Mouse (Mus musculus): ENCODE data around the gene 6330403K07Rik. TPM values are rescaled to one million over a fixed set of nuclear protein-coding genes. Genes with fewer than 3 reads are reported as not detected.

Gene 6330403K07Rik
- polyA plus RNA-seq, 1 experiment from 2014 or later: 165 TPM

DNA sequence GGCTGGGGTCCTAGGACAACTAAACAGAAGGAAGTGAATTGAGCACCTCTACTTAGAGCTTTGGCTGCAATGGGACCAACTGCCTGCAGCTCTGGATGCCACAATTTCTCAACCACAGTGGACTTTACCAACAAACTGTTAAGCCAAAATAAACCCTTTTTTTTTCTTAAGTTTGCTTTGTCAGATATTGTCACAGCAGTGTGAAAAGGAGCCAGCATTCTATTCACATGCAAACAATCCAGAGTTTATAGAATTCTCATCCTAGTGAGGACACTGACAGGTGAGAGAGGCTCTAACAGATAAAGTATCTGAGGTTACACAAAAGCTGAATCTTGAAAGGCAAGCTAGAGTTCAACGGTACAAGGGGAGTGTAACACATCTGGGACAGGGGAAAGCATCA lies 16.3 kb downstream of the 6330403K07Rik start:
- no peak overlapping the region for H3K9ac ChIP-seq
- H3K9me3 ChIP-seq: no peaks in the 10 kb centered on the region
- peaks cover 22% of the 10 kb centered on the region for H3K36me3 ChIP-seq
- no peak overlapping the region for H3K4me2 ChIP-seq
- no peak overlapping the region for H3K27ac ChIP-seq
- WGBS: 97% methylated on average over 1 of the region's 1 CpGs
- H3K27me3 ChIP-seq: no peaks in the 10 kb centered on the region
- no peak overlapping the region for H3K4me3 ChIP-seq
- peaks cover 25% of the 10 kb centered on the region for H3K4me1 ChIP-seq
- no peak for ATAC-seq (ENCODE audit: insufficient number of reproducible peaks, low FRiP score, low TSS enrichment, low read depth)

DNA sequence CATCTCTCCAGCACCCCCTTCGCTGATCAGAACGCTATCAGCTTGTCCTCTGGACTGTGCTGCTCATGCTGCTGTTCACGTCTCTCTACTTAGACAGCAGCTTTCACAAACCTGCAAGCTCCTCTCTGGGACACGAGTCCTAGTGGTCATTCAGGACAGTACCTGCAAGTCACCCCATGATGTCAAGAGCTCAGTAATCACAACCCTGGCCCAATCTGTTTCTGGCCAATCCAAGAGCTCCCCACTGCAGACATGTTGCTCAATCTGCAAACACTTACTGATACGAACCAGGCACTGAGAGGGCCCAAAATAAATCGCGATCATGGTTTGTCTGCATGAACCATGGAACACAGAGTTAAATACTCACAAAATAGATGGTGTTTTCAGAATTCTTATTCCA lies 20.6 kb downstream of the 6330403K07Rik start:
- Histone ChIP-seq H3K9ac (no peak overlapping the region), H3K4me2 (no peak overlapping the region), H3K4me3 (no peak overlapping the region), H3K27ac (no peak overlapping the region), H3K27me3 (no peaks in the 10 kb centered on the region), H3K9me3 (no peaks in the 10 kb centered on the region), H3K36me3 (peaks cover 58% of the 10 kb centered on the region), H3K4me1 (peaks cover 12% of the 10 kb centered on the region; the same call in 1 of the 2 replicates)
- 94% methylated on average over 7 of the region's 7 CpGs for WGBS
- no peak for ATAC-seq (ENCODE audit: insufficient number of reproducible peaks, low FRiP score, low TSS enrichment, low read depth)

DNA sequence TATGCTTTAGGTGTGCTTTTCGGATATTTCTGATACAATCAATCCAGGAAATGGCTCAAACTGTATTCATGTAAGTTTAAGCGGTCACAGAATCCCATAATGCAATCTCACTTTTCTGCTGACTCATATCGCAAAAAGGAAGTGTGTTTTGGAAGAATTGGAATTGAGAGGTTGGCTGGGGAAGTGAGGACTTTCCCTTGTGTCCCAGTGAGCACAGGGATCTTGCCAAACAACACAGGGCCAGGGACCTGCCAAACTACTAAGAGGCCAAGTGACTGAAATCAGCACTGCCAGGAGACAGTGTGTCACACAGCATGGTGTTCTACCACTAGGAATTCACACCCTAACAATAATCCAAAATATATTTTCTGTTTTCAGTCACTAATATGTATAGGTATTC lies 25.0 kb downstream of the 6330403K07Rik start:
- WGBS: 89% methylated on average over 3 of the region's 3 CpGs

DNA sequence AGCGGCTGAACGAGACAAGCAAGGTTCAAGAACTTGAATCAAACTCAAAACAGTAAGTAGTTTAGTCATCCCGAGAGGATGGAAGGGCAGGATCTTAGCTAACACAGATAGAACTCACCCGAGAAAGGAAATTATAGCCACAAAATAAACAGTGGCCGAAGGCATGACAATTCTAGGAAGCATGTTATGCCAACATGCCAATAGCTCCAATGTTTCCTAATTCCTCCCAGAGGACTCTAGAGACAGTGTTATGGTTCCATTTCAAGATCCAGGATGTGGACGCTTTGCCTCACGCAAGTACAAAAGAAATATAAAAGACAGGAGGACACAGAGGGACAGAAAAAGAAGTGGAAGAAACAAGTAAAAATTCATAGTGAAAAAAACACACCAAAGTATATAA lies 25.5 kb downstream of the 6330403K07Rik start:
- ATAC-seq (ENCODE audit: insufficient number of reproducible peaks, low FRiP score, low TSS enrichment, low read depth): no peak

More for the DNA sequence above, 25.0 kb downstream of the 6330403K07Rik start:
- Histone ChIP-seq H3K9ac (no peak overlapping the region), H3K27ac (no peak overlapping the region), H3K4me3 (no peak overlapping the region), H3K36me3 (peaks cover 50% of the 10 kb centered on the region), H3K4me2 (no peak overlapping the region), H3K9me3 (no peaks in the 10 kb centered on the region), H3K4me1 (peaks cover 8% of the 10 kb centered on the region), H3K27me3 (no peaks in the 10 kb centered on the region)
- no peak for ATAC-seq (ENCODE audit: insufficient number of reproducible peaks, low FRiP score, low TSS enrichment, low read depth)

DNA sequence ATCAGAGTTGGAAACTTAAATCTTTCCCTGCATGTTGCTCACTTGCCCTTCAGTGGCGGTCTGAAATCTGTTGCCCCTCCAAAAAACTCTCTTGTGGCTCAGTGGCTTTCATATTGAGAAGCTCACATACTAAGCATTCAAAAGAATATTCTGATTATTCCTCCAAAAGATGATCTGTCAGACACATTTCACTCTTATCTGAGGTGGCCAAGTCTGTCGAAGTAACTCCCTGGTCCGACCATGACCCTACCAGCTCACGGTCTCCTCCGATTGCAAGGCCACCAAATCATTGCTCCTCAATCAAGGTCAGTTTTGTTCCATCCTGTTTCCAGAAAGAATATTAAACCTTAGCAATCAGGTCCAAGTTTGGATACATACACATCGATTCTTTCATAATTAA lies 26.3 kb downstream of the 6330403K07Rik start:
- H3K4me1 ChIP-seq: peaks cover 21% of the 10 kb centered on the region
- no peaks in the 10 kb centered on the region for H3K27me3 ChIP-seq
- no peak overlapping the region for H3K4me2 ChIP-seq
- H3K9me3 ChIP-seq: no peaks in the 10 kb centered on the region
- no peak overlapping the region for H3K9ac ChIP-seq
- no peak overlapping the region for H3K27ac ChIP-seq
- 89% methylated on average over 6 of the region's 6 CpGs for WGBS
- peaks cover 42% of the 10 kb centered on the region for H3K36me3 ChIP-seq
- H3K4me3 ChIP-seq: no peak overlapping the region
- no peak for ATAC-seq (ENCODE audit: insufficient number of reproducible peaks, low FRiP score, low TSS enrichment, low read depth)

More for the DNA sequence above, 25.5 kb downstream of the 6330403K07Rik start:
- Histone ChIP-seq H3K4me3 (no peak overlapping the region), H3K9ac (no peak overlapping the region), H3K27ac (no peak overlapping the region), H3K9me3 (no peaks in the 10 kb centered on the region), H3K4me1 (peaks cover 13% of the 10 kb centered on the region), H3K4me2 (no peak overlapping the region), H3K27me3 (no peaks in the 10 kb centered on the region), H3K36me3 (peaks cover 49% of the 10 kb centered on the region)
- 84% methylated on average over 7 of the region's 7 CpGs for WGBS

DNA sequence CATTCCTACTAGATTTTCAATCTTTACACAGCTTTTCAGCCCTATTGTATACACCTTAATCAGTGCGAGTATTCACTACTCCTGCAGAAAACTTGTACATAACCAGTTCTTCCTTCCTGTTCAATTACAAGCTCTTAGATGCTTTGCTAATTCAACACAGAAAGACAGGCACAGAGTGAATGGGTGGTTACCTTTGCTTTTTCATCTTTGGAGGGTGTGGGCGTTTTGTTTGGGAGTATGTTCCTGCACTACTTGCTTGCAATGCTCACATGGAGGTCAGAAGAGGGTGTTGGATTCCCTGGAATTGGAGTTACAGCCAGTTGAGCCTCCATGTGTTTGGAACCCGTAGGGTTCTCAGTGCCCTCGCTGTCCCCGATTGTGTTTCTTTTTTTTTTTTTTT lies 28.3 kb downstream of the 6330403K07Rik start:
- no peak overlapping the region for H3K27ac ChIP-seq
- H3K4me3 ChIP-seq: peak overlapping the region; percentile 99
- peaks cover 32% of the 10 kb centered on the region for H3K36me3 ChIP-seq
- H3K4me2 ChIP-seq: peak overlapping the region; percentile 37
- WGBS: 54% methylated on average over 5 of the region's 5 CpGs
- peaks cover 21% of the 10 kb centered on the region for H3K4me1 ChIP-seq
- no peak for ATAC-seq (ENCODE audit: insufficient number of reproducible peaks, low FRiP score, low TSS enrichment, low read depth)
- H3K9me3 ChIP-seq: no peaks in the 10 kb centered on the region
- no peaks in the 10 kb centered on the region for H3K27me3 ChIP-seq
- no peak overlapping the region for H3K9ac ChIP-seq

DNA sequence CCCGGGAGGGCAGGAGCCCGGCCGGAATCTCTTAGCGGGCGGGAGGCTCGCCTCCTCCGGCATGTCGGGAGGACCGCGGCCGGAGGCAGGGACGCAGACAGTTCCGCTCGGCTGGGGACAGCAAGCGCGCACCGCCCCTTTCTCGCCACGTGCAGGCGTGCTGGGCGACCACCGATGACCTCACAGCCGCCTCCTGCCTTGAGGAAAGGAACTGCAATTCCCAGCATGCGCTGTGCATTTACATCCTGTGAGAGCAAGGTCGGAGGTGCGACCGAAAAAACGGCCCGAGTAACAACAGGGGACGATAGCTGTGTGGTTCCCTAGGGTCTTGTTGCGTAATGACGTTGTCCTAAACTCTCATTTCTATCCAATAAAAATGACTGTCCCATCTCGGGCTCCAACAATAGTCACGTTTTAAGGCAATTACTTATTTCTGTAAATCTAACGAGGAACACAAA lies 29.0 kb downstream of the 6330403K07Rik start, which contains the start of gene Dhx33:
Gene Dhx33, minus strand, starts transcription at position 122 of the 458 bp plus-strand sequence.
- Histone ChIP-seq H3K9me3 (no peaks in the 10 kb centered on the region), H3K27ac (peak within 1 kb of the TSS; percentile 89), H3K4me1 (peaks cover 21% of the 10 kb centered on the region), H3K27me3 (no peaks in the 10 kb centered on the region), H3K4me2 (peak within 1 kb of the TSS; percentile 82), H3K4me3 (peak within 1 kb of the TSS; percentile 99), H3K36me3 (peaks cover 31% of the 10 kb centered on the region), H3K9ac (peak within 1 kb of the TSS; percentile 69)
- peak; percentile 98 for ATAC-seq (ENCODE audit: insufficient number of reproducible peaks, low FRiP score, low TSS enrichment, low read depth)
- under 1% methylated on average over 35 of the region's 35 CpGs for WGBS

DNA sequence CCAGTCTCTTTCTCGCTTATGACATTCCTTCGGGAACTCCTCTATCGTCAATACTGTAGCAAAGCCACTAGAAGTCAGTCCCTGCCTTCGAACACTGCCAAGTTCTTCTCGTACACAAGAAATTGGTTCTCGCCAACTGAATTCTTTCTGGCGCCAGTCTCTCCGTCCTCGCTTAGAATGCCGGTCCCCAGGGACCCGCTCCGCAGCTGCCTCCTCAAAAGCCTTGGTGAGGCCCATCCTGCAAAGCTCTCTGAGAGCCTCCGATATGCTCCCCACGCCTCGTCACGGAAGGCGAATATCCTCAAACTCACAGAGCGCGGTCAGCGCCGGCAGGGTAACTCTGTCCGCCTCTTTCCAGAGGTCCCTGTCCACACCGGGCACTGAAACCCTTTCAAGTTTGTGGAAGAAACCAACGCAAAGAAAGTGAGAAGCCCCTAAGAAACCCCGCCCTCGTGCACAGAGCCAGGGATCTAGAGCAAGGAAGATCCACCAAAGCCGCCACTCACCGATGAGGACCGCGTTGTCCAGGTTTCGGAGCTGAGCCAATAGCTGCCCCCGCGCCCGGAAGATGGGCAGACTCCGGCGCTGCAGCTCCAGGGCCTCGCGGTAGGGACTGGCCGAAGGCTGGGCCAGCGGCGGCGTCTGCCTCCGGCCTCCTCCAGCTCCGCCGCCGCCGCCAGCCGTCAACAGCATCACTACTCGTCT lies 29.6 kb downstream of the 6330403K07Rik start:
- Histone ChIP-seq H3K4me1 (peaks cover 21% of the 10 kb centered on the region), H3K9me3 (no peaks in the 10 kb centered on the region), H3K27me3 (no peaks in the 10 kb centered on the region), H3K4me2 (peak overlapping the region; percentile 82), H3K9ac (peak overlapping the region; percentile 69), H3K36me3 (peaks cover 31% of the 10 kb centered on the region), H3K4me3 (peak overlapping the region; percentile 99), H3K27ac (peak overlapping the region; percentile 89)
- peak; percentile 72 for ATAC-seq (ENCODE audit: insufficient number of reproducible peaks, low FRiP score, low TSS enrichment, low read depth)
- WGBS: under 1% methylated on average over 49 of the region's 49 CpGs

DNA sequence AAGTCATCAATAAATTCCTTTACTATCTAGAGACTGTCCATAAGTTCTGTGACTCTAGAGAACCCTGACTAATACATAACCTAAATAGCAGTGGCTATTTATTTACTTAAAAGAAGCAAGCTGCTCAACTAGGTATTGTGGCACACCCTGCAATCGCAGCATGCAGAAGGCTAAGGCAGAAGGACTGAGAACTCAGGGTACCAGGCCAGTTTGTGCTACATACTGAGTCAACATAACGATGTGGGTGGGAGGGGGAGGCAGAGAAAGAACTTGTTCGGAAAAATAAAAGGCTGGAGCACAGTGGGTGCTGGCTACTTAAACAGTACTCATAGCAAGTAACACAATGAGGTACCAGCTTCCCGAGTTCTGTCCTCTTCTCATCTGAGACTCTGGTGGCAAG lies 32.1 kb downstream of the 6330403K07Rik start:
- Histone ChIP-seq H3K9ac (no peak overlapping the region), H3K27me3 (no peaks in the 10 kb centered on the region), H3K4me2 (no peak overlapping the region), H3K27ac (no peak overlapping the region), H3K9me3 (no peaks in the 10 kb centered on the region), H3K4me1 (peaks cover 21% of the 10 kb centered on the region), H3K4me3 (no peak overlapping the region), H3K36me3 (peaks cover 44% of the 10 kb centered on the region)
- 88% methylated on average over 4 of the region's 4 CpGs for WGBS
- ATAC-seq (ENCODE audit: insufficient number of reproducible peaks, low FRiP score, low TSS enrichment, low read depth): no peak

DNA sequence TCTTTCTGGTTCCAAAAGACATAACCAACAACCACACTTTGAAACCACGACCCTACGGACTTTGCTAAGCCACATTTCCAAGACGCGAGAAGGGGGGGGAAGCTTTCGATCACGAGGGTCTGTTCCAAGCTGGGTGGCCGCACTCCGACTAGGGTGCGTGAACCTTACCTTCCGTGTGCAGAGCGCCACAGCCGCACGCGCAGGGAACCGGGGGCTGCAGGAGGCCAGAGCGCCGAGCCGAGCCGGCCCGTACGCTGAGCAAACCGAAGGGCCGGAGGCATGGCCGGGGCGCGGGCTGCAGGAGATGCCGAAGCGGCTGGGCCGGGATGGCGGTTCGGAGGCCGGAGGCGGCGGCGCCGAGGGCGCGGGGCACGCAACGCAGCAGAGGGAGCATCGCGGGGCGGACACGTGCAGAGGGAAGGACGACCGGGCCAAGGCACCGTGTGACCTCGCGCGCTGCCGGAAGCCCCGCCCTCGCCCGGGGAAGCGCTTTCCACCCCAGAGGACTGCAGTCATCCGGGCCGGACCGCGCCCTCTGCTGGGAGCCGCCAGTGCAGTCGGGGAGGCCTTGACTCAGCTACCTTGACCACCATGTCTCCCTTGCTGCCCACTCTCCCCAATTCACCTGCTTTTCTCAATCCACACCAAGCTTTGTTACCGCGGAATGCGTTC lies 50.6 kb downstream of the 6330403K07Rik start, which contains the start of gene C1qbp:
Gene C1qbp, minus strand, starts transcription at position 470 of the 672 bp plus-strand sequence.
- Histone ChIP-seq H3K4me2 (peak within 1 kb of the TSS; percentile 52), H3K27me3 (no peaks in the 10 kb centered on the region), H3K9me3 (no peaks in the 10 kb centered on the region), H3K36me3 (peaks cover 69% of the 10 kb centered on the region), H3K27ac (peak within 1 kb of the TSS; percentile 29; the same call in 1 of the 2 replicates), H3K4me3 (peak within 1 kb of the TSS; percentile 100), H3K9ac (peak within 1 kb of the TSS; percentile 92), H3K4me1 (peaks cover 14% of the 10 kb centered on the region)
- ATAC-seq (ENCODE audit: insufficient number of reproducible peaks, low FRiP score, low TSS enrichment, low read depth): peak; percentile 88
- WGBS: under 1% methylated on average over 45 of the region's 64 CpGs

DNA sequence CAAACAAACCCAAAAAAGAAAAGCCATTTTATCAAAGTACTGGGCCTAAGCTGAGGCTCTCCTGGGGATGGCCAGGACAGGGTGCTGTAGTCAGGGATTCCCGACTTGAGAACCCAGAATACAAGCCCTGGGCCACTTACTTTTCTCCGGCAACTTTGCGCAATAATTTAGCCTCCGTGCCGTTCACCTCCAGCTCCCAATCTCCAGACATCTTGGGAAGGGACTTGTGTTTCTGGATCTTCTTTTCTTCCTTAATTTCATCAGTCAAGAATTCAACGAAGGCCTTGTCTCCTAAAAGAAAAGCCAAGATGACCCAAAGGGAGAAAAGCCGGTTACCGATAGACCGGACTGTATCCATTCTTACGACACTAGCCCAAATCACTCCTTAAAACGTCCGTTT lies 51.3 kb downstream of the 6330403K07Rik start:
- H3K27ac ChIP-seq: no peak overlapping the region
- peaks cover 14% of the 10 kb centered on the region for H3K4me1 ChIP-seq
- H3K36me3 ChIP-seq: peaks cover 69% of the 10 kb centered on the region
- no peak for ATAC-seq (ENCODE audit: insufficient number of reproducible peaks, low FRiP score, low TSS enrichment, low read depth)
- 5% methylated on average over 12 of the region's 12 CpGs for WGBS
- peak overlapping the region; percentile 52 for H3K4me2 ChIP-seq
- H3K27me3 ChIP-seq: no peaks in the 10 kb centered on the region
- H3K4me3 ChIP-seq: peak overlapping the region; percentile 100
- no peaks in the 10 kb centered on the region for H3K9me3 ChIP-seq
- peak overlapping the region; percentile 92 for H3K9ac ChIP-seq

Measured in limb, embryonic 15.5 days (tissue).